28 mouse cellular contexts compared by ENCODE assay signal in the genomic region with DNA sequence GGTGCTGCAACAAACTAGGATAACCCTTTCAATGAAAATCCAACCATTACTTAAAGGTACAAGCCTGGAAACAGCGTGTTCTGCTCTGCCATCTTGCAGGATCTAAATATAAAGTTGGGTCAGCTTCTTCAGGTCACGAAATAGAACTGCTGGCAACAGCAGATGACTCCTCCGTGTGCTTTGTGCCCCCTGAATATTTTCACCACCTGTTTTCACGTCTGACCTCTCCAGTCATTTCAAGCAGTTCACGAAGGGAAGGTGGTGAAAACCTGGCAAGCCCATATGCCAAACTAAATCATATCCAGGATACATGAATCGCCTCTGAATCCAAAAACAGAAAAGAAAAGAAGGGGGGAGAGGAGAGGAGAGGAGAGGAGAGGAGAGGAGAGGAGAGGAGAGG.
A peak's percentile ranks its signal among the peaks of the same experiment; 100 is the strongest.
DNase-seq lines count a peak whose midpoint lies in the region; ATAC-seq and TF ChIP-seq lines count a peak whose summit lies in the region.
"Had no signal": no experiment of that assay in that cellular context is flagged by ENCODE, and none has a peak within 500 bp of the region (broad histone marks: within the 10 kb centered on the region; RNA-seq: fewer than 3 reads in every experiment).

No protein-coding gene starts in this region.

- TF ChIP-seq CTCF in midbrain, postnatal 0 days (IDR thresholded peaks at IDR 0.05): no peak
- TF ChIP-seq CTCF in hindbrain, postnatal 0 days (IDR thresholded peaks at IDR 0.05; ENCODE audit: low read depth): no peak

- H3K27ac ChIP-seq in midbrain, postnatal 0 days (ENCODE audit: low read depth, low read length): no peak overlapping the region
- no peak overlapping the region for H3K27ac ChIP-seq in midbrain, embryonic 10.5 days (replicated peaks)
- H3K27ac ChIP-seq in hindbrain, postnatal 0 days: no peak overlapping the region
- H3K27ac ChIP-seq: embryonic facial prominence, embryonic 12.5 days; heart, embryonic 13.5 days; intestine, embryonic 15.5 days; kidney, postnatal 0 days; limb, embryonic 10.5 days; limb, embryonic 15.5 days; liver, embryonic 13.5 days; macrophage; midbrain, embryonic 15.5 days; neural tube, embryonic 12.5 days had no signal

- peak; percentile 12 for DNase-seq in midbrain, postnatal 0 days (ENCODE audit: low spot score)
- no peak for DNase-seq in midbrain, embryonic 10.5 days (ENCODE audit: low spot score)
- DNase-seq in cerebellum, adult 8-10 months: peak; percentile 42
- DNase-seq in cerebellum, postnatal 25 days: peak; percentile 45 to 51
- DNase-seq in hindbrain, postnatal 0 days (ENCODE audit: low spot score): no peak
- no peak for DNase-seq in heart, postnatal 10 days
- no peak for DNase-seq in adrenal gland, adult 8-10 months
- DNase-seq: adrenal gland, postnatal 36 days; embryo, embryonic 11 days; gastrocnemius, postnatal 36 days; kidney, adult 8-10 months; kidney, postnatal 4 days; liver, embryonic 13.5 days; lung, adult 18-20 months; lung, postnatal 10 days; right cerebral cortex, postnatal 14 days; thymus, postnatal 14 days had no signal

- no peak for ATAC-seq in midbrain, postnatal 0 days (ENCODE audit: low FRiP score)
- ATAC-seq in hindbrain, postnatal 0 days: no peak
- ATAC-seq: forebrain, embryonic 14.5 days; hindbrain, embryonic 16.5 days; intestine, embryonic 15.5 days; midbrain, embryonic 15.5 days had no signal

- H3K9me3 ChIP-seq in midbrain, postnatal 0 days (ENCODE audit: low read length): no peaks in the 10 kb centered on the region
- no peaks in the 10 kb centered on the region for H3K9me3 ChIP-seq in midbrain, embryonic 10.5 days (replicated peaks)
- no peaks in the 10 kb centered on the region for H3K9me3 ChIP-seq in hindbrain, postnatal 0 days (ENCODE audit: low read length)
- H3K9me3 ChIP-seq: embryonic facial prominence, embryonic 12.5 days; heart, embryonic 13.5 days; intestine, embryonic 15.5 days; limb, embryonic 10.5 days; limb, embryonic 15.5 days; liver, embryonic 13.5 days; midbrain, embryonic 15.5 days; neural tube, embryonic 12.5 days had no signal

- no peaks in the 10 kb centered on the region for H3K4me1 ChIP-seq in midbrain, postnatal 0 days (ENCODE audit: insufficient read depth, low read length)
- peaks cover 10% of the 10 kb centered on the region for H3K4me1 ChIP-seq in midbrain, embryonic 10.5 days
- no peaks in the 10 kb centered on the region for H3K4me1 ChIP-seq in hindbrain, postnatal 0 days (ENCODE audit: insufficient read depth, low read length)
- H3K4me1 ChIP-seq: embryonic facial prominence, embryonic 12.5 days; liver, embryonic 13.5 days; midbrain, embryonic 15.5 days; neural tube, embryonic 12.5 days had no signal

- H3K36me3 ChIP-seq in midbrain, postnatal 0 days (ENCODE audit: insufficient read depth, low read length): no peaks in the 10 kb centered on the region
- no peaks in the 10 kb centered on the region for H3K36me3 ChIP-seq in midbrain, embryonic 10.5 days
- no peaks in the 10 kb centered on the region for H3K36me3 ChIP-seq in hindbrain, postnatal 0 days (ENCODE audit: insufficient read depth, low read length)
- H3K36me3 ChIP-seq: embryonic facial prominence, embryonic 12.5 days; heart, embryonic 13.5 days; intestine, embryonic 15.5 days; limb, embryonic 10.5 days; limb, embryonic 15.5 days; liver, embryonic 13.5 days; midbrain, embryonic 15.5 days; neural tube, embryonic 12.5 days had no signal

- no peaks in the 10 kb centered on the region for H3K27me3 ChIP-seq in midbrain, postnatal 0 days (ENCODE audit: insufficient read depth, low read length)
- H3K27me3 ChIP-seq in midbrain, embryonic 10.5 days (ENCODE audit: low read depth, poor library complexity, severe bottlenecking): no peaks in the 10 kb centered on the region
- no peaks in the 10 kb centered on the region for H3K27me3 ChIP-seq in hindbrain, postnatal 0 days (ENCODE audit: insufficient read depth, low read length)
- H3K27me3 ChIP-seq: embryonic facial prominence, embryonic 12.5 days; heart, embryonic 13.5 days; intestine, embryonic 15.5 days; limb, embryonic 15.5 days; liver, embryonic 13.5 days; midbrain, embryonic 15.5 days; neural tube, embryonic 12.5 days had no signal

- H3K4me2 ChIP-seq in midbrain, postnatal 0 days (ENCODE audit: low read depth, low read length, poor library complexity, severe bottlenecking): no peak overlapping the region
- H3K4me2 ChIP-seq in hindbrain, postnatal 0 days (ENCODE audit: low read depth, low read length): no peak overlapping the region
- H3K4me2 ChIP-seq: embryonic facial prominence, embryonic 12.5 days; heart, embryonic 13.5 days; intestine, embryonic 15.5 days; limb, embryonic 15.5 days; liver, embryonic 13.5 days; midbrain, embryonic 15.5 days; neural tube, embryonic 12.5 days had no signal

- intact Hi-C loops in heart, postnatal 10 days (cut with DNase I): no loop called here

- H3K4me3 ChIP-seq in midbrain, postnatal 0 days (ENCODE audit: low read depth, low read length): no peak overlapping the region
- no peak overlapping the region for H3K4me3 ChIP-seq in midbrain, embryonic 10.5 days
- H3K4me3 ChIP-seq in hindbrain, postnatal 0 days (ENCODE audit: low read length): no peak overlapping the region
- H3K4me3 ChIP-seq: embryonic facial prominence, embryonic 12.5 days; heart, embryonic 13.5 days; intestine, embryonic 15.5 days; limb, embryonic 10.5 days; limb, embryonic 15.5 days; liver, embryonic 13.5 days; midbrain, embryonic 15.5 days; neural tube, embryonic 12.5 days had no signal

- no peak overlapping the region for H3K9ac ChIP-seq in midbrain, postnatal 0 days (replicated peaks; ENCODE audit: low read length, poor library complexity, severe bottlenecking)
- H3K9ac ChIP-seq in hindbrain, postnatal 0 days (replicated peaks; ENCODE audit: low read length): no peak overlapping the region
- H3K9ac ChIP-seq: embryonic facial prominence, embryonic 12.5 days; heart, embryonic 13.5 days; intestine, embryonic 15.5 days; limb, embryonic 15.5 days; liver, embryonic 13.5 days; midbrain, embryonic 15.5 days; neural tube, embryonic 12.5 days had no signal

- WGBS in midbrain, postnatal 0 days: 88% methylated on average over 6 of the region's 6 CpGs
- WGBS in midbrain, embryonic 10.5 days: 87% methylated on average over 6 of the region's 6 CpGs
- 60% methylated on average over 6 of the region's 6 CpGs for WGBS in hindbrain, postnatal 0 days

Comparison
In these comparisons a context has a peak if more than half of its experiments do, and no peak if none do; other contexts are left out.
1. DNase-seq: peak in midbrain, postnatal 0 days (single experiment), cerebellum, adult 8-10 months (single experiment) and cerebellum, postnatal 25 days (2 of 2); none in midbrain, embryonic 10.5 days (single experiment), hindbrain, postnatal 0 days (single experiment), heart, postnatal 10 days (0 of 2) and adrenal gland, adult 8-10 months (single experiment).